Mouse (Mus musculus): ENCODE data around the gene Cacng7.
"Not testable (repeated sequence)": the region's sequence is repeated elsewhere in the genome, so short reads cannot be mapped to it uniquely, and the experiment has no call there.

Cacng7 gene

GRCm38 (mm10) chr7:3332619-3333521 is at the start of gene Cacng7:
Gene Cacng7, plus strand, starts transcription at chr7:3332955.
- peak; percentile 60 for DNase-seq (ENCODE audit: low read depth, low spot score)

GRCm38 (mm10) chr7:3283081-3283875 is 49.5 kb upstream of the Cacng7 start:
- no peak for DNase-seq (ENCODE audit: low read depth, low spot score)

DNA sequence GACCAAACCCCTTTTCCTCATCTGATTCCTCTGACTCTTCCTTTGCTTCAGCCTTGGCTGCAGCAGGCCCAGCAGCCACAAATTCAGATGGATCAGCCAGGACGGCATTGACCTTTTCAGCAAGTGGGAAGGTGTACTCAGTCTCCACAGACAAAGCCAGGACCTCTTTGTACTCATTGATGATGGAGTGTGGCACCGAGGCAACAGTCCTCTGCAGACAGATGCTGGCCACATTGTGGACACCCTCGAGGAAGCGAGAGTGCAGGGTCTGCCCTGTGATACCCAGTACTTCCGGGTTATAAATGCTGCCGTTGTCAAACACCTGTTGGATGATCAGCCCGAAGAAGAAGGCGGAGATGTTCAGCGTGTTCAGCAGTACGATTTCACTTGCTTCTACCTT is 48.2 kb upstream of the Cacng7 start:
- no peak for DNase-seq (ENCODE audit: low read depth, low spot score)

DNA sequence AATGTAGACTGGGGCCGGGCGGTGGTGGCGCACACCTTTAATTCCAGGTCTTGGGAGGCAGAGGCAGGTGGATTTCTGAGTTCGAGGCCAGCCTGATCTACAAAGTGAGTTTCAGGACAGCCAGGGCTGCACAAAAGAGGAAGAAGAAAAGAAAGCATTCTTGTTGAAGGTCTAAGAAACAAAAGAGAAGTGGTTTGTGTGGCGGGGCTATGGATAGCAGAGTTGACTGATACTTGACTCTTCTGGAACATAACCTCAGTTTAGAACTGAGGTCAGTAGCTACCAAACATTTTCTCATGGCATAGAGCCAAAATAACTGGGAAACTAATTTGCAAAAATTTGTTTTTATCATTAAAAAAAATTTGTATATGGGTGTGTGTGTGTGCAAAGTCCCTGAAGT is 46.7 kb upstream of the Cacng7 start:
- DNase-seq (ENCODE audit: low read depth, low spot score) = no peak

GRCm38 (mm10) chr7:3287186-3287585 is 45.6 kb upstream of the Cacng7 start:
- DNase-seq (ENCODE audit: low read depth, low spot score) = no peak

- no peak for DNase-seq (ENCODE audit: low read depth, low spot score)
These were observed 43.5 kb upstream of the Cacng7 start, which contains the start of the genes Myadm and Prkcg for GRCm38 (mm10) chr7:3288976-3289970. Gene Myadm, plus strand, starts transcription at chr7:3289080. Gene Prkcg, plus strand, starts transcription at chr7:3289179.

GRCm38 (mm10) chr7:3290257-3291033 is 42.3 kb upstream of the Cacng7 start:
- peak; percentile 25 for DNase-seq (ENCODE audit: low read depth, low spot score)

- no peak for DNase-seq (ENCODE audit: low read depth, low spot score)
These were observed 41.6 kb upstream of the Cacng7 start for GRCm38 (mm10) chr7:3291197-3291596.

- DNase-seq (ENCODE audit: low read depth, low spot score) = no peak
These were observed 41.0 kb upstream of the Cacng7 start for GRCm38 (mm10) chr7:3291764-3292163.

DNA sequence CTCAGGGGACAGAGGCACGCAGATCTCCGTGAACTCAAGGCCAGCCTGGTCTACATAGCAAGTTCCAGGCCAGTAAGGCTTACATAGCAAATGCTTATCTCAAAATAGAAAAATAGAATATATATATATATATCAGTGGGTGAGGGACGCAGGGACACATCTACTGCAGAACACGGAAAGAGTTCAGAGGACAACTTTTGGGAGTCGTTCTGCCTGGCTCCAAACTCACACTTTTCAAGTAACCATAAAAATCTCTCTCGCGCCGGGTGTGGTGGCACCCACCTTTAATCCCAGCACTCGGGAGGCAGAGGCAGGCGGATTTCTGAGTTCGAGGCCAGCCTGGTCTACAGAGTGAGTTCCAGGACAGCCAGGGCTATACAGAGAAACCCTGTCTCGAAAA is 40.5 kb upstream of the Cacng7 start:
- DNase-seq (ENCODE audit: low read depth, low spot score) = not testable (repeated sequence)

DNA sequence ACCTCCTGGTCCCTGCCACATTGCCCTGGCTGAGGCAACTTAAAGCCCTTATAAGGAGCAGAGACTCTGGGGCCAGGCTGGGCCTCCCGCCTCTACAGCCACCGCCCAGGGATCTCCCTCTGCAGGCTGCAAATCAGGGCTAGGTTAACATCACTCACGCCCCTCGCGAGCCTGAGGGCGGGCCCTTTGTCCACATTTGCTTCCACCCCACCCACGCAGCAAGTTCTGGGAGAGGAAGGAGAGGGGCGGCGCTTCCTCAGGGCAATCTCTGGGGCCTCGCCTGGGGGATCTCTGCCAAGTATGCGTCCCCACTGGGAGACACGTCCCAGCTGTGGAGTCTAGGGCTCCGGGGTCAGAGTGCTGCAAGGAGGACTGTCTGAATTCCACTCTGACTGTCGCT is 40.0 kb upstream of the Cacng7 start:
- no peak for DNase-seq (ENCODE audit: low read depth, low spot score)

DNA sequence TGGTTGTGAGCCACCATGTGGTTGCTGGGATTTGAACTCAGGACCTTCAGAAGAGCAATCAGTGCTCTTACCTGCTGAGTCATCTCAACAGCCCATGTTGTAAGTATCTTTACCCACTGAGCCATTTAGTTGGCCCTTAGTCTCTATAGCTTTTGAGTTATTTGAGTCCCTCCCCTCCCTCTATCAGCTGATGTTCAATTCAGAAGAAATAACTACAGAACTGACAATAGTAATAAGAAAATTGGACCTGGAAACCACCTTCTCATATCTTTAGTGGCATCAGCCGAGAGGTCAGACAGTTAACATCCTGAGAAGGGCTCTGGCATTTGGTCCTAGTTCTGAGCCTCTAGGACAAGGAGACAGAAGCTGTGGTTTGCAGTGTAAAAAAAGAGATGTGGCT is 38.0 kb upstream of the Cacng7 start:
- DNase-seq (ENCODE audit: low read depth, low spot score) = no peak

GRCm38 (mm10) chr7:3295321-3296110 is 37.2 kb upstream of the Cacng7 start:
- no peak for DNase-seq (ENCODE audit: low read depth, low spot score)

DNA sequence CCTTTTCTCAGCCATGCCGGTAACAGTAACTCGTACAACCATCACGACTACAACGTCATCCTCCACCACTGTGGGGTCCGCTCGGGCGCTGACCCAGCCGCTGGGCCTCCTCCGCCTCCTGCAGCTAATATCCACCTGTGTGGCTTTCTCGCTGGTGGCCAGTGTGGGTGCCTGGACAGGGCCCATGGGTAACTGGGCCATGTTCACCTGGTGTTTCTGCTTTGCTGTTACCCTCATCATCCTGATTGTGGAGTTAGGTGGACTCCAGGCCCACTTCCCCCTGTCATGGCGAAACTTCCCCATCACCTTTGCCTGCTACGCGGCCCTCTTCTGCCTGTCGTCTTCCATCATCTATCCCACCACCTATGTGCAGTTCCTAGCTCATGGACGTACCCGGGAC is 36.0 kb upstream of the Cacng7 start:
- no peak for DNase-seq (ENCODE audit: low read depth, low spot score)

- DNase-seq (ENCODE audit: low read depth, low spot score) = no peak
These were observed 32.7 kb upstream of the Cacng7 start for GRCm38 (mm10) chr7:3299941-3300617.

- DNase-seq (ENCODE audit: low read depth, low spot score) = no peak
These were observed 31.7 kb upstream of the Cacng7 start for GRCm38 (mm10) chr7:3300891-3301627.

DNA sequence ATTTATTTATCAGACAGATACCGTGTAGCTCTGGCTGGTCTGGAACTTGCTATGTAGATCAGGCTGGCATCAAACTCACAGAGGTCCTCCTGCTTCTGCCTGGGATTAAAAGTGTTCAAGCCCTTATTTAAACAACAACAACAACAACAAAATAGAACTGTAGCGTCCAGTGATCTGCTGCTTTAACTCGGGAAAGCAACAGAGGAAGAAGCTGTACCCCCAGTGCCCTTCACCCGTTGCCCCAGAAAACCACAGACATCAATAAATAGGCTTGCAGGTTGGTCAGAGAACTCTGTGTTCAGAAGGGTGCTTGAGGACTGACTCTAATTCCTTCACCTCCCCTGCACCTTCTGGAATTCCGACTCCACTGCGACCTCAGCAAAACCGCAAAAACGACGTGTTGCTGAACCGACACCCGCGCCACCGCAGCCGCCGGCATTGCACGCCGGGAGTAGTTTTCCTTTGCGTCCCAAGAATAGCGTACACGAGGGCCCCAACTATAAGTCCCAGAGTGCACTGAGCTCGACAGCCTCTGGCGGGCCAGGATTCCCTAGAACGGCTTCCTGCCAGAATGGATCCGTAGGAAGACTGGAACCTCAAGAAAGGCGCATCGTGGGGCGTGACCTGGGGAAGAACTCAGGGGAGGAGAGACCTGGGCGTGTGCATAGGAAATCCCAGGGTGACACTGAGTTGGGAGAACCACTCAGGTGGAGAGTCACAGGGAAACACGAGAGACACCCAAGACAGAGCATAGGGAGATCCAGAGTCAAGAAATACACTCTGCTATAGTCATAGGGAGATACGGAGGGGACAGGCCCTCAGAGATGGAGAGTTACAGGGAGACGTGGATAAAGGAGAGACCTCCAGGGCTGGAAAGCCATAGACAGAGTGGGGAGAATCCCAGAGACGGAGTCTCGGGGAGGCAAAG is 30.9 kb upstream of the Cacng7 start:
- no peak for DNase-seq (ENCODE audit: low read depth, low spot score)

Measured in retina, adult 2 months (tissue).